Mouse (Mus musculus) c-Kit-positive CD71-negative TER-119-negative erythroid progenitor cells, embryonic 14.5 days (primary cell): Measurements from ENCODE around the gene Pid1.
"Not testable (repeated sequence)": the region's sequence is repeated elsewhere in the genome, so short reads cannot be mapped to it uniquely, and the experiment has no call there.

Experiments used
- DNase-seq: peaks from one replicate; pipeline ENCODE4 v3.0.0-alpha.2; 2013; ENCODE audit warnings: low read depth

The Pid1 gene

DNA sequence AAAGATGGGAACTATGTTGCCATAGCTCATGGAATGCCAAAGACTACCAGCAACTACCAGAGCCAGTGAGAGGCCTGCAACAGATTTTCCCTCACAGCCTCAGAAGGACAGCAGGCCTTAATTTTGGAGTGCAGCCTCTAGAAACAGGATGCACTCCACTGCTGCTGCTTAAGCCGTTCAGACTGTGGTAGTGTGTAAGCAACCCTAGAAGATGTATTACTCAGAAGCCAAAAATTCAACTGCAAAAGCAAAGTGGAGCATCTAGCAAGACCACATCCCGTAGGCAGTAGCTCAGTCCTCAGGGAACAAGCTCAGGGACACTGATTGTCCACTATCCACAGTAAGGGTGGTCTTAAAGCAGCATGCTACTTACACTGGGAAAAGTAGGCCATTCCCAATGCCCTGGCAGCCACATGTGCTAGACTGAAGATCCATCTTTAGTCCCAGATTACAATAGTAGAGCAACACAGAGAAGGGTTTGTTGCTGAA, 92.2 kb downstream of the Pid1 start:
- DNase-seq: no peak

GRCm38 (mm10) chr1:84257656-84258055, 106.3 kb downstream of the Pid1 start:
- no peak for DNase-seq

GRCm38 (mm10) chr1:84254361-84254760, 109.6 kb downstream of the Pid1 start:
- DNase-seq: no peak

DNA sequence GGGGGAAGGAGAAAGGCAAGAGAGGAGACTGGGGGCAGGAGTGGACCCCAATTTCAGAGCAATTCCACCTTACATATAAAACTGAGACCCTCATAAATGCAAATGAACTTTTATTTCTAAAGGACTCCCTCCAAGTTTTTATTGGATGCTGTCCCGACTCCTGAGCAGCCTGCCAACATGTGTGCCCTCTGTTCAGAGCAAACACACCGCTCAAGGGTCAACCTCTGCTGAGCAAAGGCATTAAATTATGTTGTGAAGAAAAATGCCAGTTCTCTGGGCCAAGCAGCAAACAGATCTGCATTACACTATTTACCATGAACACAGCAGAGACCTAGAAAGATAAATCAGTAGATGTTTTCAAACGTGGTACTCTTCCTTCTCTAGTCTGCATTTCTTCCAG, 110.1 kb downstream of the Pid1 start:
- no peak for DNase-seq

GRCm38 (mm10) chr1:84251205-84251604, 112.8 kb downstream of the Pid1 start:
- no peak for DNase-seq

GRCm38 (mm10) chr1:84250770-84251169, 113.2 kb downstream of the Pid1 start:
- peak; percentile 4 for DNase-seq

GRCm38 (mm10) chr1:84249772-84250338, 114.1 kb downstream of the Pid1 start:
- no peak for DNase-seq

GRCm38 (mm10) chr1:84247111-84247510, 116.9 kb downstream of the Pid1 start:
- no peak for DNase-seq

GRCm38 (mm10) chr1:84241192-84241828, 122.7 kb downstream of the Pid1 start:
- DNase-seq: no peak

DNA sequence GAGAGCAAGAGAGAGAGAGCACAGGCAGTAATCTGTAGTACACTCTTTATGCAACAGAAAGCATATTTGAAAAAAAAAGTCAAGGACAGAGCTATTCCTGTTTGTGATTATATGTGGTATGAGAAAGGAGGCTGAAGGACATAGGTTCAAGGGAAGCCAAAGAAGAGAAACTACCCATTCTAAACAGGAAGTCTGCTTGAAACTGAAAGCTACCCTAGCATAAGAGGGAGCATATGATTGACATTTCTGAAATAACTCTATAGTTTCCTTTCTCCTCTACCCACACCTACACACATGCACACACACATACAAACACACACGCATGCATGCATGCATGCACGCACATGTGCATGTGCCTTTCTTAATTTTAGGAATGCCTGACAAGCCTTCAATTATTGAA, 123.8 kb downstream of the Pid1 start:
- no peak for DNase-seq

GRCm38 (mm10) chr1:84230431-84230830, 133.5 kb downstream of the Pid1 start:
- DNase-seq: no peak

- DNase-seq: no peak
These were observed 138.4 kb downstream of the Pid1 start for GRCm38 (mm10) chr1:84225626-84226025.

- DNase-seq: no peak
These were observed 141.9 kb downstream of the Pid1 start for GRCm38 (mm10) chr1:84222051-84222450.

DNA sequence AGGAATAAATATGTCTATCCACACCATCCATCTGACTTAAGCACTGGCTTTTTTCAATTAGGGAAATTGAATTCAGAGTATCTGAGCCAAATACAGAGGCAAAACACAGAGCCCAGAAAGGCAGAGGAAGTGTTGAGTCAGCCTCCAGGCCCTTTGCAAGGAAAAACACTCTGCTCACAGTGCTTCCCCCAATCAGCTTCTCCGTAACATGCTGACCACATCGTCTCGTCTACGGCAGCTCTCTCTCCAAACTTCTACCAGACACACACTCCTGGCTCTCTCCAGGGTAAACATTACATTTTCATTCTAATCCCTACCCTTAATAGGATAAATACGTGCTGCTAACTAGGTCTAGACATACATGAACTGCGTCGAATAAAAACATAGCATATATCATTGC, 145.4 kb downstream of the Pid1 start:
- no peak for DNase-seq

GRCm38 (mm10) chr1:84217777-84218176, 146.2 kb downstream of the Pid1 start:
- no peak for DNase-seq

GRCm38 (mm10) chr1:84211507-84211906, 152.5 kb downstream of the Pid1 start:
- DNase-seq: no peak

- DNase-seq: not testable (repeated sequence)
These were observed 158.2 kb downstream of the Pid1 start for GRCm38 (mm10) chr1:84205746-84206145.

- no peak for DNase-seq
These were observed 160.5 kb downstream of the Pid1 start for GRCm38 (mm10) chr1:84203494-84203893.

- no peak for DNase-seq
These were observed 164.1 kb downstream of the Pid1 start for GRCm38 (mm10) chr1:84199890-84200289.

- DNase-seq: no peak
These were observed 165.1 kb downstream of the Pid1 start for GRCm38 (mm10) chr1:84198887-84199286.

- DNase-seq: no peak
These were observed 171.8 kb downstream of the Pid1 start for GRCm38 (mm10) chr1:84192167-84192566.

DNA sequence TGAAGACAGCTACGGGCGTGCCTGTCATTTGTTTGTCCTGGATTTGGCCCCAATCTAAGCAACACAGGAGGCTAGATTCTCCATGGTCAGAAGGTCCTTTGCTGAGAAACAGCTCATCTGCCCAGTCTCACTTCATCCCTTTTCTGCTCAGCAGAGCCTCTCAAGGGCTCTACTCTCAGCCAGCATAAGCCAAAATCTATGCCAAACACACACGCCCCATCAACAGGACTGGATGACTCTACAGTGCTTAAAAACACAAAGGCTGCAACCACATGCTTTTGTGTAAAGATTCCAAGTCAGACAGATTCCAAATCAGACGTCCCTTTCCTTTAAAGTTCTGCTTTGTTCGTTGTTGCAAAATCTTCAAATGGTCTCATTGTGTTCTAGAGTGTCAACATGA, 174.5 kb downstream of the Pid1 start:
- no peak for DNase-seq

DNA sequence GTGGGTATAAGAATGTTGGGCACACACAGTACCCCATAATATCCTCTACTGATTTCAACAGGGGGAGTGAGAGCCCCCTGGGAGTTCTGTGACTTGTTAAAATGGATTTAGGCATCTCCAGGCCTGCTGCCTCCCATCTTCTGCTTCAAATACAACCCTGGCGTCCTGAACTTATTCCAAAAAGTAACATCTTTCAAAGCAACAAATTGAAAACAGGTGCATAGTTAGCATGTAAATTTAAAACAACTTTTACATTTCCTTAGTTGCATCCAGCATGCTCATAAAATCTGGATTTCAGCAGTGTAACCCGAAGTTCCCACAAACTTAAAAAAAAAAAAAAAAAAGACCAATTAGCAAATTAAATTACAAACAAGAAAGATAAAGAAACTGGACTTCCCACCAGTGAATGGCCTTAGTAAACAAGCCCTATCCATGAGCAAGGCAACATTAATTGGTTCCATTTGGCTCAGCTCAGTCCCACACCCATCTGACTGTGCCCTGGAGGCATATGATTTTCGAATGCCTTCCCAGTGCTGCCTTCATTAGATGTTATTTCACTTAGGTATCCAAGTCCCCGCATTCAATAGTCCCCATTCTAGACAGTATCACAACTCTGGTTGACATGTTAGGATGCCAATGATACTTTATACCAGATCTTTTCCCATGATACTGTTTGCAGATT, 177.1 kb downstream of the Pid1 start:
- DNase-seq: no peak
